Mouse (Mus musculus) ES-E14 (cell line): ENCODE data around the gene Osbp.

Experiments
- CHD2 ChIP-seq: IDR thresholded peaks from 2 replicates; pipeline ENCODE4 v1.6.1; 2014; ENCODE audit warnings: mild to moderate bottlenecking, low read depth, low read length, inconsistent platforms
- HCFC1 ChIP-seq: IDR thresholded peaks from 2 replicates; pipeline ENCODE4 v1.6.1; 2012; ENCODE audit warnings: low read length, inconsistent platforms, borderline replicate concordance; ENCODE audit not compliant: insufficient read depth
- MAFK ChIP-seq: IDR thresholded peaks from 2 replicates; pipeline ENCODE4 v1.6.1; 2014; ENCODE audit warnings: mild to moderate bottlenecking, low read depth, low read length, inconsistent platforms; ENCODE audit not compliant: insufficient read depth
- ZC3H11A ChIP-seq: IDR thresholded peaks from 2 replicates; pipeline ENCODE4 v1.6.1; 2012; ENCODE audit warnings: low read depth, mild to moderate bottlenecking, inconsistent platforms, low read length, borderline replicate concordance
- ZNF384 ChIP-seq: IDR thresholded peaks from 2 replicates; pipeline ENCODE4 v1.6.1; 2012; ENCODE audit warnings: low read depth, low read length, inconsistent platforms

DNA sequence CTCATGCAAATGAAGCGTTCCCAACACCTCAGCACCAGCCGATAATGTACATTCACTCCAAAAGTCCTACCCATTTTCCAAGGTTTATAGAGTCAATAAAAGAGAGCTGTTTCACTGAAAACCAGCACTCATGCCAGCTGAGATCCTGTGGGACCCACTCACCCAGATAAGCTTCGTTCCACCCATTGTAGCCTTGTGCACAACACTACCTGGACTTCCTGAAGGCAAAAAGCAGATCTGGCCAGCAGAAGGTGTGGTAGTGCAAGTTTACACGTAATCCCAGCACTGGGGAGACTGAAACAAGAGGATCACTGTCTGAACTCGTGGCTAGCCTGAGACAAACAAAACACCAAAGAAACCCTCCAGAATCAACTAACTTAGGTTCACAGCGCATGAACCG is 15.0 kb upstream of the Osbp start:
- TF ChIP-seq MAFK (no peak), ZC3H11A (no peak), HCFC1 (no peak), ZNF384 (no peak), CHD2 (no peak)
